Mouse (Mus musculus): ENCODE results near the gene Sfxn5. TPM values are rescaled to one million over a fixed set of nuclear protein-coding genes. Genes with fewer than 3 reads are reported as not detected.
A peak's percentile ranks its signal among the peaks of the same experiment; 100 is the strongest.

Sfxn5 gene
- polyA plus RNA-seq, 1 experiment from 2014 or later = 10.0 TPM

DNA sequence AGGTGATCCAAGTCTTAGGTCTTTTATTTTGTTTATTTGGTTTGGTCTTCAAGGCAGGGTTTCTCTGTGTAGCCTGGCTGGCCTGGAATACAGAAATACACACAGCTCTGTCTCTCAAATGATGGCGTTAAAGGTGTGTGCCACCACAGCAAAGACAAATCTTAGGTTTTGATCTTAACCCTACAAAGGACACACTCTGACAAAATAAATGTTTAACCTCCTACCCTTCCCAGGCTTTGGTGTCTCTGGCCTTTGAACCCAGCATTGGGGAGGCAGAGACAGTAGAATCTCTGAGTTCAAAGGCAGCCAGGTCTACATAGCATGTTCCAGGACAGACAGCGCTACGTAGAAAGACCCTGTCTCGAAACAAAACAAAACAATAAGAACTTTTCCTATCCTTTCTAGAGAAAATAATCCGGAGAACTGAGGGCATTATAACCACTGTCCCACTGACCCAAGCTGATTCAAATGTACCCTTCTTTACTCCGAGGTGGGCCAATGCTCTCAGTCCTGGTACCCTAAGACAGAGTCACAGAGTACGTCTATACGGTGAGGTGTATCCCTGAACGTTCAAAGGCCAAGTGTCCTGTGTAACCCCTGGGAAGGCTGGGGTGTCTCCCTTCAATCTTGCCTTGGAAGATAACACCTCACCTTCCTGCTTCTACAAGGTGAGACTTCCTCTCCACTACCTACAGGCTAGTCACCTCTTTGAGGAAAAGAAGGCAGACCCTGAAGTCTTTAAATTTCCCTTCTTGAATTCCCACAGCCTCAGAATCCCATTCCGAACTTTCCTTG is 40.0 kb upstream of the Sfxn5 start:
- ATAC-seq (ENCODE audit: low FRiP score) = no peak
- peaks cover 27% of the 10 kb centered on the region for H3K4me1 ChIP-seq
- peak overlapping the region; percentile 90 for H3K9ac ChIP-seq
- H3K9me3 ChIP-seq (replicated peaks) = no peaks in the 10 kb centered on the region
- whole genome bisulfite sequencing = 82% methylated on average over 10 of the region's 10 CpGs
- H3K36me3 ChIP-seq = no peaks in the 10 kb centered on the region
- peak overlapping the region; percentile 76 for H3K4me3 ChIP-seq
- peak overlapping the region; percentile 87 for H3K4me2 ChIP-seq (replicated peaks)
- no peak overlapping the region for H3K27ac ChIP-seq
- H3K27me3 ChIP-seq = peaks cover 18% of the 10 kb centered on the region; the same call in 1 of the 2 replicates

DNA sequence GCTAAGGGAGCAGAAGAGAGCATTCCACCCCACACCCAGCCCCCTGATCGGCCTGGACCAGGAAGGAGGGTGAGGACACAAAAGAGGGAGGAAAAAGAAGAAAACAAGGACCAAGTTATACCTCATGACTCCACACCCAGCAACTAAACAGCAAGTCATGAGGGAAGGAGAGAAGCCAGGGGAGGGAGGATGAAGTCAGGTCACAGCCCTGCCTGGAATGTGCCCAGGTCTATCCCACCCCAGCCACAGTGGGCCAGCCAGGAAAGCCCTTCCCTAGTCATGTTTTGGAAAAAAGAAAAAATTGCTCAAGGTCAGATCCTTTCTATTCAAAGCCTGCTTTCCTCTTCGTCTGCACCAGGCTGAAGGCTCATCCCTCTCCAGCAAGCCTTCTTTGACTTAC is 39.3 kb upstream of the Sfxn5 start:
- ATAC-seq (ENCODE audit: low FRiP score) = no peak
- Histone ChIP-seq H3K27me3 (peaks cover 18% of the 10 kb centered on the region; the same call in 1 of the 2 replicates), H3K4me1 (peaks cover 27% of the 10 kb centered on the region), H3K4me2 (replicated peaks) (peak overlapping the region; percentile 87), H3K4me3 (no peak overlapping the region), H3K36me3 (no peaks in the 10 kb centered on the region), H3K27ac (no peak overlapping the region), H3K9me3 (replicated peaks) (no peaks in the 10 kb centered on the region), H3K9ac (0 out of 2 replicates have a peak overlapping the region, but pooled peaks have one; percentile 8)
- WGBS = 78% methylated on average over 2 of the region's 2 CpGs

DNA sequence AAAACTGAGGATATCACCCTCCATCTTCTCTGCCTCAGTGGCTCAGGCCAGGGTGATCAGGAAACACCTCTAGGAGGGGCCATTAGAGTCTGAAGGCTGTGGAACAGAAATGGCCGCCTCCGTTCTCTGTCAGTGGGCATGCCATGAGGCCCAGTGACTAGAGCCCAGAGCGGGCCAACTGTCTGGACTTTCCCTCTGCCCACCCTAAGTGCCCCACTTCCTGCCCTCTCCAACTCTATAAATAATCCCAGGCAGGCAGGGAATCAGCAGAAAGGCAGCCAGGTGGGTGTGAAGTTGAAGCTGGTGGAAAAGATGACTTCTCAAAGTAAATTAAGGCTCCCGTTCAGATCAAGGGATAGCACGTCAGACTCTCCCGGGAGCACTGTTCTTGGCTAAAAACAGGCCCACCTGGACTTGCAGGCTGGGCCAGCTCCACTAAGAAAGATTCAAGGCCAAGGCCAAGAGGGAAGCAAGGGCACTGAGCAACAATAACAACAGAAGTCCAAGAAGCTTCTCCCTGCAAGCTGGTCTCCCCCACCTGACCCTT is 38.7 kb upstream of the Sfxn5 start:
- no peaks in the 10 kb centered on the region for H3K36me3 ChIP-seq
- H3K9me3 ChIP-seq (replicated peaks) = no peaks in the 10 kb centered on the region
- ATAC-seq (ENCODE audit: low FRiP score) = no peak
- H3K9ac ChIP-seq = no peak overlapping the region
- peaks cover 14% of the 10 kb centered on the region; the same call in 1 of the 2 replicates for H3K27me3 ChIP-seq
- WGBS = 87% methylated on average over 6 of the region's 6 CpGs
- H3K4me2 ChIP-seq (replicated peaks) = no peak overlapping the region
- H3K4me3 ChIP-seq = no peak overlapping the region
- peaks cover 27% of the 10 kb centered on the region for H3K4me1 ChIP-seq
- no peak overlapping the region for H3K27ac ChIP-seq

DNA sequence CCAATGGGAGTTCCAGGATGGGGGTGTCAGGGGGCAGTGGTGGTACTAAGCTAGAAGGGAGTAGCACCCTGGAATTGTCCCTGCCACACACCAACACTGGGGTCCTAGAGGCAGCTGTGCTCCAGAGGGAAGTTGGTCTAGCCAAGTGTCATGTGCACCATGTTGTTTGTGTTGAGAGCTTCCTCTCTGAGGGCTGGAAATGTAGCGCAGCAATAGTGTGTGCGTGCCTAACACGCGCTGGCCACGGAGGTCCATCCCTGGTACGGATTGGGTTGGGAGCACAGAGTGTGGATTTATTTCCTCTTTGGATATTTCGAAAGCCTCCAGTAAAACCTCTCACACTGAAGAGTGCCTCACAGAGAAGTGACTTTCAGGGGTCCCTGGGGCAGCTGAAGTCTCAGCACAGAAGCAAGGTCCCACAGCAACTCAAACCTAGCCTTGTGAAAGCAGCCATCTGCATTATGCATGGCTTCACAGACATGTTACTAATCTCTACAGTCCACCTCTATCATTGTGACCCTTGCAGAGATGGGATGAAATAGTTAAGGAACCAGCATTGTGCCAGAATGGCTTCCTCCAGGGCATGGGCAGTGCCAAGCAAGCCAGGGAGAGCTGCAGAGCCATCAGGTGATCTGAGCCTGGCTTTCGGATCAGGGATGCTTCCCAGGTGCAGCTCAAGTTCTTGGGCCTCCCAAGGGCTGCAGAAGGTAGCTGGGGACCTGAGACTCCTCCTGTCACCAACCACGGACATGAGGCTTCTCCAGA is 37.6 kb upstream of the Sfxn5 start:
- no peak overlapping the region for H3K9ac ChIP-seq
- 90% methylated on average over 9 of the region's 9 CpGs for WGBS
- H3K27ac ChIP-seq = no peak overlapping the region
- H3K4me2 ChIP-seq (replicated peaks) = no peak overlapping the region
- no peak overlapping the region for H3K4me3 ChIP-seq
- no peaks in the 10 kb centered on the region for H3K36me3 ChIP-seq
- no peak for ATAC-seq (ENCODE audit: low FRiP score)
- no peaks in the 10 kb centered on the region for H3K9me3 ChIP-seq (replicated peaks)
- H3K4me1 ChIP-seq = peaks cover 27% of the 10 kb centered on the region
- H3K27me3 ChIP-seq = peaks cover 9% of the 10 kb centered on the region; the same call in 1 of the 2 replicates

DNA sequence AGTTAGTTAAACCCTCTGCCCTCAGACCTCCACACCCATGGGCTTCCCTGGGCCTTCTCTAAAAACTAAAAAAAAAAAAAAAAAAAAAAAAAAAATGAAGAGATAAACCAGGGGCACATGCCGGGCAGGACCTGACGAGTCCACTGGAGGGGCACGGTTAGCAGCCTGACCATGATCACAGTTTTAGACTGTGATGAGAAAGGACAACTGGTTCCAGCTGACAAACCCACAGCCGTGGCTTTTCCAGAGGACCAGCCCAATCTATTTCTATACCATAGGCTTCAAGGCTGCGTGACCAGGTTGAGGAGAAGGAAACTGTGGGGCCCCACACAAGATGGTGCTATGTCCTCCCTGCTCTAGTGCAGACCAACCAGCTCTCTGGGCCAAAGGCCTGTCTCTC is 36.8 kb upstream of the Sfxn5 start:
- Histone ChIP-seq H3K4me2 (replicated peaks) (no peak overlapping the region), H3K9me3 (replicated peaks) (no peaks in the 10 kb centered on the region), H3K27ac (no peak overlapping the region), H3K9ac (no peak overlapping the region), H3K4me3 (no peak overlapping the region), H3K36me3 (no peaks in the 10 kb centered on the region), H3K4me1 (peaks cover 27% of the 10 kb centered on the region), H3K27me3 (0 out of 2 replicates have a peak, but pooled peaks cover 9% of the 10 kb centered on the region)
- WGBS = 94% methylated on average over 5 of the region's 5 CpGs
- no peak for ATAC-seq (ENCODE audit: low FRiP score)

DNA sequence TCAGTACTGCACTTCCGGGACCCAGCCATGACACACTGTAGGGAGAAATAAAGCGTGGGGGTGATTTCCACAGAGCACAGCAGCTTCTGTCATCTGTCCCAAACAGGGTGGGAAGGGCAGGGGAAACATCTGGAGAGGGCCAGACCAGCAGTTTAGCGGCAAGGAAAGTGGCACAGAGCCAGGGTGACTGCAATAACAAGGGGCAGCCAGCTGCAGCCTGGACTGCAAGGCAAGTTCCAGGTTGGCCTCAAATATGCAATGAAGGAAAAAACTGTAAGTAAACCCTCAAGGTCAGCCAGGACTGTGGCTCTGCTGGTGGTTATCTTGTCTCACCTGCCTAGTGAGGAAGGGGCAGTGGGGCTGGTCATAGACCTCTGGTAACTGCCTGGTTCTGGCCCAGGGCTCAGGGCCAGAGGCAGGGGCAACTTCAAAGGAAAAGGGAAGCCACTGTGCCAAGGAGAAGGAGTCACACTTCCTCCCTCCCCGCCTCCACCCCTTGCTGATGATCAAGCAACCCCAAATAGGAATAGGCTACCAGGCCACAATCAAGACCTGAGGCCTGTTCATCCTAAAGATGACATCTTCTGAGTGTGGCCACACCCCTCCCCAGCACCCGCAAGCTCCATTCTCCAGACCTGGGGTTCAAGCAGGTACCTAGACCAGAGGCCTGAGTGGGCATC is 36.1 kb upstream of the Sfxn5 start:
- peaks cover 27% of the 10 kb centered on the region for H3K4me1 ChIP-seq
- H3K9me3 ChIP-seq (replicated peaks) = no peaks in the 10 kb centered on the region
- H3K4me3 ChIP-seq = no peak overlapping the region
- no peaks in the 10 kb centered on the region for H3K36me3 ChIP-seq
- no peak for ATAC-seq (ENCODE audit: low FRiP score)
- 0 out of 2 replicates have a peak, but pooled peaks cover 9% of the 10 kb centered on the region for H3K27me3 ChIP-seq
- WGBS = 81% methylated on average over 5 of the region's 5 CpGs
- no peak overlapping the region for H3K27ac ChIP-seq
- H3K4me2 ChIP-seq (replicated peaks) = no peak overlapping the region
- H3K9ac ChIP-seq = no peak overlapping the region

DNA sequence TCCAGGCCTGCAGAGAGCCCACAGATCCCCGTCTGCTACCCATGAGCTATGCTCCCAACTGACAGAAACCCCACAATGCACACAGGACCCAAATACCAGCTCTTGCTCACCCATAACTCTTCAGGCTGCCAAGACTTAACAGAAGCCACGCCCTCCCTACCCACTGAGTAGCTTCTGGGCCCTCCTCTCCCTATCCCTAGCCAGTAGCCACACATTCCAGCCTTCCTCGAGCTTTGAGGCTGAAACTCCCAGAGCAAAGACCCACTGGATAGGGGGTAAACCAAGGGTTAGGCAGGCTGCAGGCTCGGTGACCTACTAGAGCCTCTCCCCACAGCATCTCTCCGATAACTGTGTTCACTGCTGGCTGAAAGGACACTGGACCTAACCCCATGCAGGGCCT is 35.5 kb upstream of the Sfxn5 start:
- WGBS = 60% methylated on average over 5 of the region's 5 CpGs
- ATAC-seq (ENCODE audit: low FRiP score) = no peak
- H3K4me3 ChIP-seq = no peak overlapping the region
- H3K27me3 ChIP-seq = 0 out of 2 replicates have a peak, but pooled peaks cover 9% of the 10 kb centered on the region
- peaks cover 24% of the 10 kb centered on the region for H3K4me1 ChIP-seq
- no peak overlapping the region for H3K9ac ChIP-seq
- H3K9me3 ChIP-seq (replicated peaks) = no peaks in the 10 kb centered on the region
- H3K36me3 ChIP-seq = no peaks in the 10 kb centered on the region
- no peak overlapping the region for H3K4me2 ChIP-seq (replicated peaks)
- no peak overlapping the region for H3K27ac ChIP-seq

DNA sequence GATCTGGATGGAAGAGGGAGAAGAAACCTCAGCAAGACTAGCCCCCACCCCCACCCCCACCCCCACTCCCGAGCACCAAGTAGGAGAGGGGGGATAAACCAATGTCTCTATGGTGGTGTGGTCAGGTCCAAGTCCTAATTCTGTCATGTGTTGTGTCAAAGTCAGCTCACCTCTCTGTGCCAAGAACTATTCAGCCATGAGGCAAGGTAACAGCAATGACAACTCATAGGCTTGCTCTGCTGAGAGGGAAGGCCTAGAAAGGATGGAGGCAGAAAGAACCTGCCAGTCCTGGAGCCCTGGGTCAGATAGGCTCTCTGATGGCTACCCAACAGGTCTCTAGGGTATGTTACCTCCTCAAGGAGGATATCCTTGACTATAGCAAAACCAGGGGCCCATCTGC is 34.9 kb upstream of the Sfxn5 start:
- H3K9me3 ChIP-seq (replicated peaks) = no peaks in the 10 kb centered on the region
- no peak overlapping the region for H3K4me3 ChIP-seq
- H3K4me1 ChIP-seq = peaks cover 18% of the 10 kb centered on the region
- no peak overlapping the region for H3K4me2 ChIP-seq (replicated peaks)
- H3K36me3 ChIP-seq = no peaks in the 10 kb centered on the region
- no peak overlapping the region for H3K27ac ChIP-seq
- 0 out of 2 replicates have a peak, but pooled peaks cover 9% of the 10 kb centered on the region for H3K27me3 ChIP-seq
- 100% methylated on average over 1 of the region's 1 CpGs for WGBS
- no peak for ATAC-seq (ENCODE audit: low FRiP score)
- H3K9ac ChIP-seq = no peak overlapping the region

DNA sequence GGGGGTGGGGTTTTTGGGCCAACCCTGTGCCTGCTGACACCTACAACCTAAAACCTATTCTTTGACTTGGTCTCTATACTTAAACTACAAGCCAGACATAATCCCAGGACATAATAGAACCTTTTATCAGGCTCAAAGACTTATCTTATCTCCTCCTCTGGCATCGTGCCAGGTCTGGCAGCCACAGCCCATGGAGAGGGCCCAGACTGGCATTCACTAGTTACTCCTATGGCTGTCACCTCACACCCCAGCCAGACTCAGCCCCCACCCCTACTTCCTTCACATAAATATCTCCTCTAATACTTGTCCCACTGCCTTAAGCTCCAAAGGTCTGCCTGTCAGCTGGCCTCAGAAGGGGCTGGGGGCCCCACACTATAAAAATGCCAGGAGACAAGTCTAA is 33.2 kb upstream of the Sfxn5 start:
- Histone ChIP-seq H3K4me1 (peaks cover 8% of the 10 kb centered on the region; the same call in 1 of the 2 replicates), H3K4me3 (no peak overlapping the region), H3K4me2 (replicated peaks) (no peak overlapping the region), H3K9ac (no peak overlapping the region), H3K27me3 (0 out of 2 replicates have a peak, but pooled peaks cover 5% of the 10 kb centered on the region), H3K9me3 (replicated peaks) (no peaks in the 10 kb centered on the region), H3K36me3 (no peaks in the 10 kb centered on the region), H3K27ac (no peak overlapping the region)
- ATAC-seq (ENCODE audit: low FRiP score) = no peak
- WGBS = 89% methylated on average over 1 of the region's 1 CpGs

DNA sequence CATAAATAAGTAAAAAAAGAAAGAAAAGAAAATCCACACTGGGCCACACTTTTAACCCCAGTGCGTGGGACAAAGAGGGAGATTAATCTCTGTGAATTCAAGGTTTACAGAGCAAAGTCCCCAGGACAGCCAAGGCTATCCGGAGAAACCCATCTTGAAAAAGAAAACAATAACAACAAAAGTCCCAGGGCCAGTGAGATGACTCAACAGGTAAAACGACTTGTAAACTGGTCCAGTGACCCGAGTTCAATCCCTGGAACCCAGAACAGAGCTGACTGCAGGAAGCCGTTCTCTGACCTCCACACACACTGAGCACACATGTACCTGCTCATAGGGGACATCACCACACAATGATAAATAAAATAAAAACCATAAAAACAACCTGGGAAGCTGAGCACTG is 31.2 kb upstream of the Sfxn5 start:
- no peak for ATAC-seq (ENCODE audit: low FRiP score)
- Histone ChIP-seq H3K27me3 (no peaks in the 10 kb centered on the region), H3K9me3 (replicated peaks) (no peaks in the 10 kb centered on the region), H3K4me2 (replicated peaks) (no peak overlapping the region), H3K4me1 (peaks cover 8% of the 10 kb centered on the region; the same call in 1 of the 2 replicates), H3K4me3 (no peak overlapping the region), H3K9ac (no peak overlapping the region), H3K27ac (no peak overlapping the region), H3K36me3 (no peaks in the 10 kb centered on the region)
- WGBS = 84% methylated on average over 5 of the region's 5 CpGs

DNA sequence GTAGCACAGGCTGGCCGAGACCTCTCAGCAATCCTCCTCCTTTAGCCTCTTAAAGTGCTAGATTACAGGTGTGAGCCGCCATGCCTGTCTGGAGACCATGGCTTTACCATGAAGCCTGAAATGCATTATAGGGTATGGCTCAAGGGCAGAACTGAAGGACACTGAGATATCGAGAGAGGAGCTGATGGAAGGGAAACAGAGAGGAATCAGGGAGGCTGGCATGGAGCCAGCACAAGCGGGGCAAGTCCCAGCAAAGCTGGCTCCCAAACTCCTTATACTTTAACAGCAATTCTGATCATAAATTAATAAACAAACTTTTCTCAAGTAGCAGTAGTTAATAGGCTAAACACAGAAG is 30.7 kb upstream of the Sfxn5 start:
- H3K4me1 ChIP-seq = peaks cover 4% of the 10 kb centered on the region; the same call in 1 of the 2 replicates
- no peak overlapping the region for H3K4me2 ChIP-seq (replicated peaks)
- H3K36me3 ChIP-seq = no peaks in the 10 kb centered on the region
- H3K9ac ChIP-seq = no peak overlapping the region
- no peaks in the 10 kb centered on the region for H3K27me3 ChIP-seq
- 92% methylated on average over 4 of the region's 4 CpGs for whole genome bisulfite sequencing
- ATAC-seq (ENCODE audit: low FRiP score) = no peak
- H3K9me3 ChIP-seq (replicated peaks) = no peaks in the 10 kb centered on the region
- no peak overlapping the region for H3K4me3 ChIP-seq
- H3K27ac ChIP-seq = no peak overlapping the region

All from hindbrain, embryonic 12.5 days (tissue).